Mouse (Mus musculus): ENCODE measurements around the gene Zfp652. TPM values are rescaled to one million over a fixed set of nuclear protein-coding genes. Genes with fewer than 3 reads are reported as not detected.

Zfp652 gene
- 62.6 TPM for total RNA-seq (2023)

GRCm38 (mm10) chr11:95712563-95713224, at the start of gene Zfp652:
Gene Zfp652, plus strand, starts transcription at chr11:95712673.

GRCm38 (mm10) chr11:95666529-95667149, 45.8 kb upstream of the Zfp652 start, which contains the start of gene Phb:
Gene Phb, plus strand, starts transcription at chr11:95666957.

GRCm38 (mm10) chr11:95723287-95723686, 10.8 kb downstream of the Zfp652 start, which contains the start of gene B130006D01Rik:
Gene B130006D01Rik, plus strand, starts transcription at chr11:95723587.

GRCm38 (mm10) chr11:95824071-95824876, 111.8 kb downstream of the Zfp652 start, which contains the start of gene Phospho1:
Gene Phospho1, plus strand, starts transcription at chr11:95824499.

GRCm38 (mm10) chr11:95837059-95837458, 124.6 kb downstream of the Zfp652 start, which contains the start of gene Gngt2:
Gene Gngt2, plus strand, starts transcription at chr11:95837216.

GRCm38 (mm10) chr11:95842074-95842681, 129.7 kb downstream of the Zfp652 start, which contains the start of gene Abi3:
Gene Abi3, minus strand, starts transcription at chr11:95842476.

Other genes starting within 250 kb of the Zfp652 start
- not detected for gene Nxph3, start 198.1 kb upstream of the Zfp652 start, total RNA-seq (2023)
- 0.47 TPM for gene Ngfr, start 124.9 kb upstream of the Zfp652 start, total RNA-seq (2023)
- 48.9 TPM for gene Phb, start 45.7 kb upstream of the Zfp652 start, total RNA-seq (2023)
- 3.8 TPM for gene B130006D01Rik, start 10.9 kb downstream of the Zfp652 start, total RNA-seq (2023)
- gene Phospho1, start 111.8 kb downstream of the Zfp652 start, total RNA-seq (2023) = 3.3 TPM
- 19.1 TPM for gene Gngt2, start 124.5 kb downstream of the Zfp652 start, total RNA-seq (2023)
- gene Abi3, start 129.8 kb downstream of the Zfp652 start, total RNA-seq (2023) = 29.2 TPM
- gene B4galnt2, start 202.2 kb downstream of the Zfp652 start, total RNA-seq (2023) = not detected

Data from CD4-positive naive resting alpha-beta T cell, adult 76 days (primary cell).